Mouse (Mus musculus): Measurements from ENCODE around the gene Grk5. TPM values are rescaled to one million over a fixed set of nuclear protein-coding genes. Genes with fewer than 3 reads are reported as not detected.
"Not testable (repeated sequence)": the region's sequence is repeated elsewhere in the genome, so short reads cannot be mapped to it uniquely, and the experiment has no call there.

Grk5 gene
- polyA plus RNA-seq, 1 experiment from 2014 or later = 2.7 TPM

GRCm38 (mm10) chr19:60915236-60915635 is 25.7 kb downstream of the Grk5 start:
- Histone ChIP-seq H3K9ac (no peak overlapping the region), H3K27ac (no peak overlapping the region), H3K9me3 (no peaks in the 10 kb centered on the region), H3K4me1 (no peaks in the 10 kb centered on the region), H3K4me3 (no peak overlapping the region), H3K27me3 (no peaks in the 10 kb centered on the region), H3K4me2 (replicated peaks) (no peak overlapping the region), H3K36me3 (no peaks in the 10 kb centered on the region)
- WGBS = 58% methylated on average over 4 of the region's 4 CpGs
- ATAC-seq (ENCODE audit: insufficient number of reproducible peaks, insufficient read depth, low FRiP score, low TSS enrichment) = no peak

- no peak for ATAC-seq (ENCODE audit: insufficient number of reproducible peaks, insufficient read depth, low FRiP score, low TSS enrichment)
- WGBS = 87% methylated on average over 3 of the region's 3 CpGs
- H3K27ac ChIP-seq = no peak overlapping the region
- no peak overlapping the region for H3K9ac ChIP-seq
- no peaks in the 10 kb centered on the region for H3K27me3 ChIP-seq
- H3K4me2 ChIP-seq (replicated peaks) = no peak overlapping the region
- H3K36me3 ChIP-seq = no peaks in the 10 kb centered on the region
- no peaks in the 10 kb centered on the region for H3K4me1 ChIP-seq
- H3K9me3 ChIP-seq = no peaks in the 10 kb centered on the region
- H3K4me3 ChIP-seq = no peak overlapping the region
Measured at GRCm38 (mm10) chr19:60915862-60916261, 26.3 kb downstream of the Grk5 start.

DNA sequence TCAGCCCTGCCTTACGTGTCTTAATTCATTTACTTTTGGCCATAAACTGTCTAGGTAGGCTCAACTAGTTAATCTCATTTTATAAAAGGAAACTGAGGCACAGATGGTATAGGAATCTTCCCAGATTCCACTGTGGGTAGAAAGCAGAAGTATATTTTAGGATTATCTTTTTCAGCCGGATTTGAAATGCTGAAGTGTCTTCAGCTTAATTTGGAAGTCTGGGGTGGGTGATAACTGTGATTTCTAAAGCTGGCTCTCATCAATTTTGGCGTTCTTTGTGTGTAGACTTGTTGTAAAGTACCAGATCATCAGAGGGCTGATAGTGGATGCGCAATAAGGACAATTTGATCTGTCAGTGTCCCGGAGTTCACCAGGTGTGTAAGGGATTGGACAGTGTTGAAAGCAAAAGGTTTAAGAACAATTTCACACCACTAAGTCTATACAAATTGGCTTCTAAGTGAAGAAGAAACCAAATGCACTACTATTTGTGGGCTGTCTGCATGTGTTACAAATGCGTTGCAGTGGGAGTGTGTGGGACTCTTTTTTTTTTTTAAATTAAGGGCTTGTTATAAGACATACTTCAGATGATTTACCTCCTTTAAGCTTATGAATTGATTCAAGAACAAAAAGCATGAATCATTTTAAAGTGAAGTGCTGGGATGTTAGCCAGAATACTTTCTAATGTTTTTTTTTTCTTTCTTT is 27.5 kb downstream of the Grk5 start:
- WGBS = 90% methylated on average over 6 of the region's 6 CpGs
- Histone ChIP-seq H3K9me3 (no peaks in the 10 kb centered on the region), H3K4me1 (no peaks in the 10 kb centered on the region), H3K36me3 (no peaks in the 10 kb centered on the region), H3K9ac (no peak overlapping the region), H3K27me3 (no peaks in the 10 kb centered on the region), H3K27ac (no peak overlapping the region), H3K4me3 (no peak overlapping the region), H3K4me2 (replicated peaks) (no peak overlapping the region)
- no peak for ATAC-seq (ENCODE audit: insufficient number of reproducible peaks, insufficient read depth, low FRiP score, low TSS enrichment)

DNA sequence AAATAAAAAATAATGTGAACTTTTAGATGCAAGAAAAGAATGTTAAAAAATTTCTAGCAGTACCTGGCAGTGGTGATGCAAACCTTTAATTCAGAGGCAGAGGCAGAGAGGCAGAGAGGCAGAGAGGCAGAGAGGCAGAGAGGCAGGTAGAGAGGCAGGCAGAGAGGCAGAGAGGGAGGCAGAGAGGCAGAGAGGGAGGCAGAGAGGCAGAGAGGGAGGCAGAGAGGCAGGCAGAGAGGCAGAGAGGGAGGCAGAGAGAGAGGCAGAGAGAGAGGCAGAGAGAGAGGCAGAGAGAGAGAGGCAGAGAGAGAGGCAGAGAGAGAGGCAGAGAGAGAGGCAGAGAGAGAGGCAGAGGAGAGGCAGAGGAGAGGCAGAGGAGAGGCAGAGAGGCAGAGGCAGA is 35.0 kb downstream of the Grk5 start:
- not testable (repeated sequence) for H3K4me2 ChIP-seq (replicated peaks); H3K4me1 ChIP-seq

DNA sequence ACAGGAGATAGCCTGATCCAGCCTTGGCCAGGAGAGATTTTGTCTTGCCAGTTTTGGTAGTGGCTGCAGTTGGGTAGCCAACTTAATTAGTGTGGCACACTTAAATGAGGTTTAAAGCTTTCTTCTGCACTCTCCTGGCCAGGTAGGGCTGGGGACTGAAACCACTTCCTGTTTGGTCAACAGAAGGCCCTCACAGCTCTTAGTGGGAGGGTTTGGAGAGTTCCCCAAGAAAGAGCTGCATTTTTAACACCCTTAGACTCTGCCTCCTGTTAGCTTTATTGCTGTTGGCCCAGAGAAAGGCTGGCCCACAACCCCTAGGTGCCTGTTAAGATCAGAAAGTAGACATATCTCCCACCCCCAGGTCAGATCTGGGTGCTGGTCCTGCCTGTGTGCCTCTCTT is 45.5 kb downstream of the Grk5 start:
- Histone ChIP-seq H3K27ac (no peak overlapping the region), H3K9me3 (no peaks in the 10 kb centered on the region), H3K4me2 (replicated peaks) (no peak overlapping the region), H3K9ac (no peak overlapping the region), H3K4me1 (no peaks in the 10 kb centered on the region), H3K4me3 (no peak overlapping the region), H3K36me3 (no peaks in the 10 kb centered on the region), H3K27me3 (no peaks in the 10 kb centered on the region)
- ATAC-seq (ENCODE audit: insufficient number of reproducible peaks, insufficient read depth, low FRiP score, low TSS enrichment) = no peak

More for the DNA sequence above, 35.0 kb downstream of the Grk5 start:
- H3K36me3 ChIP-seq; H3K9me3 ChIP-seq; H3K9ac ChIP-seq; H3K27ac ChIP-seq; H3K27me3 ChIP-seq; H3K4me3 ChIP-seq; ATAC-seq (ENCODE audit: insufficient number of reproducible peaks, insufficient read depth, low FRiP score, low TSS enrichment): not testable (repeated sequence)

DNA sequence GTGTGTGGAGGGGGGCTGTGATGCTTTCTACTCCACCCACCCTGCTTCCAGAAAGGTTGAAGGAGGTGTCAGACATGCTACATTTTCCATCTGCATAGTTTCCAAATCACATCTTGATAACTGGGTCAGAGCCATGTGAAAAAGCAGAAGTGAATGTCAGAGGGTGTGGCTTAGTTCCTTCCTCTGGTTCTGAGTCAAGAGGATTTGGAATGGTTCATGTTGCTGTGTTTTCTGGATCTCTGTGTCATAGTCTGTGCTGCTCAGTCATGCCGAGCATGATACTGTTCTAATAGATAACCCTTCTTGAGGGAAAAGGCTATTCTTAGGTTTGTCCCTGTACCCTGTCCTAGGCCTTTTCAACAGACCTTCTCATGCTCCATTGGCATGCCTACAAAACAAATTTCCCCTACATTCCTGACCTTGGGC is 50.4 kb downstream of the Grk5 start:
- H3K27me3 ChIP-seq = no peaks in the 10 kb centered on the region
- no peaks in the 10 kb centered on the region for H3K36me3 ChIP-seq
- H3K9ac ChIP-seq = no peak overlapping the region
- no peak overlapping the region for H3K4me3 ChIP-seq
- 86% methylated on average over 1 of the region's 1 CpGs for WGBS
- no peak overlapping the region for H3K4me2 ChIP-seq (replicated peaks)
- H3K4me1 ChIP-seq = no peaks in the 10 kb centered on the region
- no peak for ATAC-seq (ENCODE audit: insufficient number of reproducible peaks, insufficient read depth, low FRiP score, low TSS enrichment)
- H3K27ac ChIP-seq = no peak overlapping the region
- H3K9me3 ChIP-seq = no peaks in the 10 kb centered on the region

GRCm38 (mm10) chr19:60940866-60941265 is 51.3 kb downstream of the Grk5 start:
- H3K4me1 ChIP-seq = peaks cover 3% of the 10 kb centered on the region; the same call in 1 of the 2 replicates
- no peak overlapping the region for H3K4me2 ChIP-seq (replicated peaks)
- no peak overlapping the region for H3K4me3 ChIP-seq
- H3K9ac ChIP-seq = no peak overlapping the region
- H3K9me3 ChIP-seq = no peaks in the 10 kb centered on the region
- H3K27ac ChIP-seq = no peak overlapping the region
- no peaks in the 10 kb centered on the region for H3K36me3 ChIP-seq
- 96% methylated on average over 1 of the region's 1 CpGs for WGBS
- ATAC-seq (ENCODE audit: insufficient number of reproducible peaks, insufficient read depth, low FRiP score, low TSS enrichment) = no peak
- no peaks in the 10 kb centered on the region for H3K27me3 ChIP-seq

DNA sequence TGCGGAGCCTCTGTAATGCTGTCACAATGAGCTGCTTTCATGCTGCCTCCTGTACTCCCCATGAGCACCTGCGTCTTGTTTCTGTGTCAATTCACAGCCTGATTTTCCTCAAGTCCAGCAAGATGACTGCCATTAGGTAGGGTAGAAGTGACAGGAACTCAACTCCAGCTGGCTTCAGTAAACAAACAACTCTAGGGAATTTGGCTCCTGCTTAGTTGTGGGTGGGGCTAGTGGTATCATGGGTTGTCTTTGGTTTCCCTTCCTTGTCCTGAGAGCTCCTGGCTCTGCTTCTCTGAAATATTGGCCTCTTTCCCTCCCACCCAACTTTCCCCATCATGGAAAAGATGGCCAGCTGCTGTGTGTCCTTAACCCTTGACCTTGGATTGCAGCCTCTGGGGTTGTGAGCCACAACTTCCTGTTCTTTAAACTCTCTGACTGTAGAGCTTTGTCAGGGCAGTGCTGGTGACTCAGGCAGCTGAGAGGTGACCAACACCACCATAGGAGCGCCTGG is 56.3 kb downstream of the Grk5 start:
- Histone ChIP-seq H3K27me3 (no peaks in the 10 kb centered on the region), H3K4me1 (peaks cover 14% of the 10 kb centered on the region; the same call in 1 of the 2 replicates), H3K9ac (no peak overlapping the region), H3K9me3 (no peaks in the 10 kb centered on the region), H3K36me3 (no peaks in the 10 kb centered on the region), H3K27ac (no peak overlapping the region), H3K4me3 (no peak overlapping the region), H3K4me2 (replicated peaks) (no peak overlapping the region)
- WGBS = 35% methylated on average over 3 of the region's 3 CpGs
- ATAC-seq (ENCODE audit: insufficient number of reproducible peaks, insufficient read depth, low FRiP score, low TSS enrichment) = no peak

- no peak overlapping the region for H3K27ac ChIP-seq
- no peaks in the 10 kb centered on the region for H3K27me3 ChIP-seq
- H3K9ac ChIP-seq = no peak overlapping the region
Measured at GRCm38 (mm10) chr19:60946656-60947055, 57.1 kb downstream of the Grk5 start.

GRCm38 (mm10) chr19:60948996-60949395 is 59.4 kb downstream of the Grk5 start:
- H3K27ac ChIP-seq = no peak overlapping the region
- ATAC-seq (ENCODE audit: insufficient number of reproducible peaks, insufficient read depth, low FRiP score, low TSS enrichment) = no peak
- H3K4me3 ChIP-seq = no peak overlapping the region
- H3K4me2 ChIP-seq (replicated peaks) = no peak overlapping the region
- WGBS = 17% methylated on average over 1 of the region's 1 CpGs
- H3K27me3 ChIP-seq = no peaks in the 10 kb centered on the region
- H3K9ac ChIP-seq = no peak overlapping the region
- no peaks in the 10 kb centered on the region for H3K36me3 ChIP-seq
- H3K9me3 ChIP-seq = no peaks in the 10 kb centered on the region
- peaks cover 26% of the 10 kb centered on the region; the same call in 1 of the 2 replicates for H3K4me1 ChIP-seq

More at GRCm38 (mm10) chr19:60946656-60947055, 57.1 kb downstream of the Grk5 start:
- Histone ChIP-seq H3K36me3 (no peaks in the 10 kb centered on the region), H3K4me3 (no peak overlapping the region), H3K4me2 (replicated peaks) (no peak overlapping the region), H3K4me1 (peaks cover 14% of the 10 kb centered on the region; the same call in 1 of the 2 replicates), H3K9me3 (no peaks in the 10 kb centered on the region)
- ATAC-seq (ENCODE audit: insufficient number of reproducible peaks, insufficient read depth, low FRiP score, low TSS enrichment) = no peak
- 49% methylated on average over 2 of the region's 2 CpGs for WGBS

GRCm38 (mm10) chr19:60950056-60950869 is 60.7 kb downstream of the Grk5 start:
- Histone ChIP-seq H3K9me3 (no peaks in the 10 kb centered on the region), H3K36me3 (no peaks in the 10 kb centered on the region), H3K4me2 (replicated peaks) (no peak overlapping the region), H3K4me1 (peaks cover 26% of the 10 kb centered on the region; the same call in 1 of the 2 replicates), H3K4me3 (no peak overlapping the region), H3K9ac (no peak overlapping the region), H3K27ac (no peak overlapping the region), H3K27me3 (no peaks in the 10 kb centered on the region)
- 79% methylated on average over 7 of the region's 7 CpGs for WGBS
- ATAC-seq (ENCODE audit: insufficient number of reproducible peaks, insufficient read depth, low FRiP score, low TSS enrichment) = no peak

GRCm38 (mm10) chr19:60955131-60955530 is 65.6 kb downstream of the Grk5 start:
- H3K36me3 ChIP-seq = no peaks in the 10 kb centered on the region
- no peak overlapping the region for H3K27ac ChIP-seq
- WGBS = 65% methylated on average over 2 of the region's 2 CpGs
- H3K27me3 ChIP-seq = no peaks in the 10 kb centered on the region
- ATAC-seq (ENCODE audit: insufficient number of reproducible peaks, insufficient read depth, low FRiP score, low TSS enrichment) = no peak
- H3K9me3 ChIP-seq = no peaks in the 10 kb centered on the region
- no peak overlapping the region for H3K4me2 ChIP-seq (replicated peaks)
- H3K4me1 ChIP-seq = peaks cover 12% of the 10 kb centered on the region; the same call in 1 of the 2 replicates
- no peak overlapping the region for H3K4me3 ChIP-seq
- no peak overlapping the region for H3K9ac ChIP-seq
